Mouse (Mus musculus) heart, postnatal 36 days (tissue): ENCODE measurements around the gene Ssr4. TPM values are rescaled to one million over a fixed set of nuclear protein-coding genes. Genes with fewer than 3 reads are reported as not detected.
"Not testable (repeated sequence)": the region's sequence is repeated elsewhere in the genome, so short reads cannot be mapped to it uniquely, and the experiment has no call there.

Experiments used
- DNase-seq, 2 experiments: peaks; one replicate each; pipeline ENCODE4 v3.0.0; 2021 to 2022
- intact Hi-C: fragments of 180-260 bp; cut with DNase I; formaldehyde crosslinking; loops from one replicate; pipeline ENCODE4 v1.15.1; 2025
- total RNA-seq, 2 experiments: library from RNA; stranded (reverse); gene quantifications; 2 replicates each; pipeline ENCODE4 v1.2.3; 2021

Gene Ssr4
- total RNA-seq: 10 to 100 TPM; 79.0 to 89.6 TPM

DNA sequence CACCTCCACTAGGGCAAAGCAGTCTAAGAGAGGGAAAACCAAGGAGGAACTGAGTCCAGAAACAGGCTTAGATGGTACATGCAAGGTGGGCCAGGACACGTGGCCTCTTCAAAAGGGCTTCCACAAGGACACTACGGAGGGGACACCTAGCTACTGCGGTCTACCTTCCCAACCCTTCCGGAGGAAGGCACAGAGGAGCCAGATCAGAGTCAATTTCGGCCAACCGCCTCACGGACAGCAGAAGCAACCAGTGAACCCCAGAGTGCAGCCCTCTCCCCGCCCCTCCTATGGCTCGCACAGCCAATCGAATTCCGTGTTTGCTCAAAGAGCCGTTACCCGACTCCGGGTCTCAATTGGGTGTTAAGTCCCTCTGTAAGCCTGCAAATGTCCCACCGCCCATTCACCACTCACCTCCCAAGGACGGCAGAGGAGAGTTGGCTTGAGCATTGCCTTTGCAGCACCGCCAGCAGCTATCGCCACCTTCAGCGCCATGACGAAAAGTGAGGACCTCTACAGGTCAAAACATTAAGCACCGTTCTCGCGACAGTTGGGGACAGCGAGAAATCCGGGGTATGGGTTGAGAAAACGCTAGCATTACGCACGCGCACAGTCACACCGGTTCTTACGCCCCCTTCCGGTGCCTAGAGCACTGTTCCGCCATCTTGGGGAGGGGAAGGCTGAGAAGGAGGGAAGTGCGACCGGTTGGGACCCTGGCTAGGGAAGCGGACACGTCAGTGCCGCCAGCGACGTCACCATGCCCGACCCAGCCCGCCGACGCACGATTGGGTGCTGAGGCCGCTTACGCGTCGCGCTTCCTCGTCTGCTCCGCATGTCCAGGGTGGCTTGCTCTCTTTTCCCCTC lies at the start of gene Ssr4, which contains the start of gene Idh3g:
Gene Ssr4, plus strand, starts transcription at position 665 of the 861 bp plus-strand sequence.
Gene Idh3g, minus strand, starts transcription at position 534 of the 861 bp plus-strand sequence.
- intact Hi-C loops: loop anchor here (5.0 to 10.0 kb wide), 3 partner anchors 131 to 559 kb away; partner anchors contain the start of gene F8a
- DNase-seq: peak; percentile 89 to 93

DNA sequence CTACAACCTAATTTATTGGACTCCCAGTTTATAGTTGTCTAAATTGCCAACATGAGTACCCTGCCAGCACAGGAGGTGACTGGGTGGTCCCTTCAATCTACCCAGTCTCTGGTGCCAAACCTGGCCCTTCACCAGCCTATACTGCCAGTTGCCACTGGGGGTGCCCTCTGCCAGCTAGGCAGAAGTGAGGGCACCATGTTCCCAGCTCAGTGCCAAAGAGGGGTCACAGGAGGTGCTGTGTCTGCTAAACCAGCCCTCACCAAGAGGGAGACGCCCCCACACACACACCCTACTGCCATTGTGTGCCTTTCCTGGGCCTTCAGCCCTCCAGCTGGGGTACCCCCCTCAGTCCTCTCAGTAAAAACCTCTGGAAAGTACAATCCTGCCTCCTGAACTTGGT lies 48.7 kb upstream of the Ssr4 start:
- intact Hi-C loops: no loop called here
- DNase-seq: no peak

DNA sequence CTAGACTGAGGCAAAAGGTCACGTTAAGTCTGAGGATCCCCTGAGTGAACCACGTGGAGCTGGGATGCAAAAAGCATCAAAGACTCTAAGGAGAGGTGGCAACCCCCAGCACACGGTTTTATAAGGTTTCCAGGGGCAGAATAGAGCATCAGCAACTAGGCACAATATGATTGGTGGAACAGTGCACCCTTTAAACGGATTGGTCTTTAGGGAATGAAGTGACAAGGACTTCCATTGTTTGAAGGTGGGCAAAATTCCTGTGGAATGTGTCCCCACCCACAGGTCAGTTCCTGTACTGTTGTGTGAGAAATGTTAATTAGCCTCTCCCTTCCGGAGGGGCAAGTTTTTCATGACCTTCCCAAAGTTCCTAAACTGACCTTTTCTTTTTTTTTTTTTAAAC lies 47.7 kb upstream of the Ssr4 start:
- no peak for DNase-seq
- intact Hi-C loops: no loop called here

DNA sequence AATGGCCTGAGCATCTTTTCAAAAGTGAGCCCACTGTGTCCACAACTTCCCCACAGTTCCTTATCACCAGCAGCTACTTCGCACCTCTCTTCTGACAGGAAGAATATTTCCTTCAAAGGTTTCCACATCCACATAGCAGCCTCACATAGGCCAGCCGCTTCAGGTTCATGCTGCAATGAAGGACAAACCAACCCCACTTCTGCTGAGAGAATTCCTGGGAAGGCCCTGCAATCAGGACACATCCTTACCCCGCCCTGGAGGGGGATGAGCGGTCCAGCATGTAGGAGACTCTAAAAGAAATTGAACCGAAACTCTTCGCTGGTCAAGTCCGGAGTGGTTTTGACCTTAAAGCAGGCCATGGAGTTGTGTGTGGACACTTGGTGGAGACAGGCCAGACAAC lies 47.0 kb upstream of the Ssr4 start:
- intact Hi-C loops, DNase-seq: not testable (repeated sequence)

DNA sequence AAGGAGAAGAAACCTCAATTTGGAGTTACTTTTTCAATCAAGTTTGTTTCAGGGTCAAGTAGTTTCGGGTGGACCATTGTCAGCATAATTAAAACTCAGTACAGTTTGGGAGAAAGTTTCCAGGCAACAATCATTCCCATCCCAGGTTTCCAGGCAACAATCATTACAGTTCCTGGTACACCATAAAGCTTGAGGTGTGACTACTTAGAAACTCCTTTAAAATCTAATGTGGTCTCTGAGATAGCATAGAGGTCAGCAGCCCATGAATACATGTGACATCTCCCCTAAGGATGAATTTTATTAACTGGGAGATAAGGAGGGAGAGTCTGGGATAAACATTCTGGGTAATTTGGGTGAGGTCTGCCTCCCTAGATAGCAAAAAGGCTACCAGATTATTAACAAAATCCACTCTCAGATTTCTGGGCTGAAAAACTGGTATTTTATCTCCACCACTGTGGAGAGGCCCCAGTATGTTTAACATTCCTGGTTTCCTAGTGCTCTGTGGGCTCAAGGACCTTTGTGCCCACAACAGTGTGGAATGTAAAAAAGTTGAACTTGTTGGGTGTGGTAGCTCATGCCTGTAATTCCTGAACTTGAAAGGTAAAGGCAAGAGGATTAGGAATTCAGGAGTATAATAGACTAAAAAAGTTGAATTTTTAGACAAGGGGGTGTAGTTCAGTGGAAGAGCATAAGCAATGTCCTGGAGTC lies 41.9 kb upstream of the Ssr4 start:
- no peak for DNase-seq
- intact Hi-C loops: no loop called here

DNA sequence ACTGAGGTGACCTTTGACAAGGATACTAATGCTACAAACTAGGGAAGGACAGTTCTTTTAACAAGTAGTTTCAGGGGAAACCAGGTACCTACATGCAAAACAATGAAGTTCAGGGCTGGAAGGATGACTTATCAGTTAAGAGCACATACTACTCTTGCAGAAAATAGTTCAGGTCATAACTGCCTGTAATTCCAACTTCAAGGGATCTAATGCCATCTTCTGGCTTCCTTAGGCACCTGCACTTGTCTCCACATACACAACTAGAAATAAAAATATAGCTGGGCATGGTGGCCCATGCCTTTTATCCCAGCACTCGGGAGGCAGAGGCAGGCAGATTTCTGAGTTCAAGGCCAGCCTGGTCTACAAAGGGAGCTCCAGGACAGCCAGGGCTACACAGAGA lies 37.9 kb upstream of the Ssr4 start:
- intact Hi-C loops: no loop called here
- DNase-seq: no peak

DNA sequence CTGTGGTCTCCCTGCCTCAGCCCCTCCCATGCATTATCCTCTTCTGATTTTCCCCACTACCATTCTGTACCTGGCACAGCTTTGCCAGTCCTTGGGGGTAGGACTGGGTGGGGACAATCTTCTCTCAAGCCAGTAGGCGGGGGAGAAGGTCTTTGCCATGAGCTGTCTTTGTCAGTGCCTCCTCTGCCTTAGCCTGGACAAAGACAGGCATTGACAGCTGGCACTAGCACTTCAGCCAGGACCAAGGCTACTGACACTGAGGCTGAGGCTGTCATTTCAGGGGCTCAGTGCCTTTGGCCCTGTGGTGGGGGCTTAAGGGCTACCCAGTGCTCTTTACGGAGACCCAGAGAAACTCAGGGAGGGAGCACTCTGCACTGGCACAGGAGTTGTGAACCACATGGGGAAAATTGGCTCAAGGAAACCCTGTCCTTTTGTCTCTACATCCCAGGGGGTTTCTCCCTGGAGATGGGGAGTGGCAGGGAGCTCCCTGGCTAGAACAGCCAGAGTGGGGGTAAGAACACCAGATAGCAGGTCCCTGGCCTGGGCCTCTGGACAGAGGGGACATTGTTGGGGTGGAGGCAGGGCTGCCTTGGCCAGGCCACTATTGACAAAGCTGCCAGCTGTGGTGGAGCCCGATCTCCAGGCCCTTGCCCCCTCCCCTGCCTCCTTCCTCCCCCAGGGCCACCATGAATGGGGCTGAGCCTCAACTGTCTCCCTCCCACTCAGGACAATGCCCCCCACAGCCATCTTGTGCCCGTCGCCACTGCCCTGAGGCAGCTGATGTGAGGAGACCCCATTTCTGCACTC lies 30.3 kb upstream of the Ssr4 start, which contains the start of gene Plxnb3:
Gene Plxnb3, plus strand, starts transcription at position 757 of the 807 bp plus-strand sequence.
- DNase-seq: no peak
- intact Hi-C loops: no loop called here

DNA sequence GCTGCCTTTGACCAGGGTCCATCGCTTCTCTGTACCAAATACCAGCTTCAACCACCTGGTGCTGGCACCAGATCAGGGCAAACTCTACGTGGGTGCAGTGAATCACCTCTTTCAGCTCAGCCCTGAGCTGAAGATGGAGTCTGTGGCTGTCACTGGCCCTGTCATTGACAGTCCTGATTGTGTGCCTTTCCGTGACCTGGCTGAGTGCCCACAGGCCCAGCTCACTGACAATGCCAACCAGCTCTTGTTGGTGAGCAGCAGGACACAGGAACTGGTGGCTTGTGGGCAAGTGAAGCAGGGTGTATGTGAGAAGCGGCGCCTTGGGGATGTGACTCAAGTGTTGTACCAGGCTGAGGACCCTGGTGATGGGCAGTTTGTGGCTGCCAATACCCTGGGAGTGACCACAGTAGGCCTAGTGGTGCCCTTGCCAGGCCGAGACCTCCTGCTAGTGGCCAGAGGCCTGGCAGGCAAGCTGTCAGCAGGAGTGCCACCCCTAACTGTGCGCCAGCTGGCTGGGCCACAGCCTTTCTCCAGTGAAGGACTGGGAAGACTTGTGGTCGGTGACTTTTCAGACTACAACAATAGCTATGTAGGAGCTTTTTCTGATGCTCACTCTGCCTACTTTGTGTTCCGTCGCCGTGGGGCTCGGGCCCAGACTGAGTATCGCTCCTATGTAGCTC lies 28.1 kb upstream of the Ssr4 start:
- DNase-seq: no peak

DNA sequence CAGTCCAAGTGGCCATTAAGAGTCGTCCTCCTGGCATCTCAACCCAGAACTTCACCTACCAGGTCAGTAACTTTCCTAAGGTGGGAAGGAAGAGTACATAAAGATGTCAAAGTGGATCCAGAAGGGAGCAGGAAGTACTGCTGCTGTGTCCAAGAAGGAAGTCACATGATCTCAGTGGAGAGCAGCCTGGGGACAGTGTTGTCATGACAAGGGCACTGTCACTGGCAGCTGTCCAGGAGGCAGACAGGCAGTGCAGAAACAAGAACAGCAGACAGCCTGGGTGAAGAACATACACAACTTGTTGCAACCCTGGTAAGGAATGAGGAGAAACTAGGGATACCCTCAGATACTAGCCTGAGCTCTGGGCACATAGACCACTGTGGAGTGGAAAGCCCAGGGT lies 21.5 kb upstream of the Ssr4 start:
- intact Hi-C loops: no loop called here
- DNase-seq: peak; percentile 49 to 54

More for the DNA sequence above, 28.1 kb upstream of the Ssr4 start:
- intact Hi-C loops: no loop called here

DNA sequence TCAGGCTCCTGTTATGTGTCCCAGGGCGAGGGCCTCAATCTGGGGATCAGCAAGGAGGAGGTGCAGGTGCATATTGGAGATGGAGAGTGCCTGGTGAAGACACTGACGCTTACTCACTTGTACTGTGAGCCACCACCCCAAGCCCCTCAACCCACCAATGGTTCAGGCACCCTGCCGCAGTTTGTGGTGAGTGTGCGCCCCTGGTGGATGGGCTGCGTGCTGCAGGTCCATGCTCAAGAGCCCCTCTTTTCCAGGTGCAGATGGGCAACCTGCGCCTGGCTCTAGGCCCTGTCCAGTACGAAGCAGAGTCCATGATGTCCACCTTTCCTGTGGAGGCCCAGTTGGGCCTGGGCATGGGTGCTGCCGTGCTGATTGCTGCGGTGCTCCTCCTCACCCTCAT lies 19.6 kb upstream of the Ssr4 start:
- no peak for DNase-seq
- intact Hi-C loops: no loop called here

DNA sequence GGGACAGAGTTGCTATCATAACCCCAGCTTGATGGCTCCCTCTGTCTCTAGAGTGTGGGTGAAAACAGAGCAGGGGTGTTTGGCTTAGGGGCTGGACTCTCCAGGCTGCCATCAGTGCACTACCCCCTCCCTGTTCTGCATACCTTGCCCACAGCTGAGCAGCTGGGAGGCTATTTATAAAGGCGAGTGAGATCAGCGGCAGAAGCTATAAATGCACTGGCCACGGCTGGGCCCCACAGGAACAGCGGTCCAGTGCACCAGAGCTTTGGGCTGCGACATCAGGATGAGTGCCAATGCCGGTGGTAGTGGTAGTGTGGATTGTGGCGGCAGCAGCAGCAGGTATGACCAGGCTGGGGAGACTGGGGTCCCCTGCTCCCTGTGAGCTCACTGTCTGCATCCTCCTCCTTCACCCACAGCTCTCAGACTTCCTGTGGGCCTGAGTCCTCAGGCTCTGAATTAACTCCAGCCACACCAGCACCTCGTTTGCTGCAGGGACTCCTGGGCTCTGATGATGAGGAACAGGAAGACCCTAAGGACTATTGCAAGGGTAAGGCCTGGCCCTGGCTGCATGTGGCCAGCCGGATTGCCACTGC lies 12.6 kb upstream of the Ssr4 start, which contains the start of gene Srpk3:
Gene Srpk3, plus strand, starts transcription at position 238 of the 593 bp plus-strand sequence.
- DNase-seq: peak; percentile 17 to 45
- intact Hi-C loops: no loop called here

DNA sequence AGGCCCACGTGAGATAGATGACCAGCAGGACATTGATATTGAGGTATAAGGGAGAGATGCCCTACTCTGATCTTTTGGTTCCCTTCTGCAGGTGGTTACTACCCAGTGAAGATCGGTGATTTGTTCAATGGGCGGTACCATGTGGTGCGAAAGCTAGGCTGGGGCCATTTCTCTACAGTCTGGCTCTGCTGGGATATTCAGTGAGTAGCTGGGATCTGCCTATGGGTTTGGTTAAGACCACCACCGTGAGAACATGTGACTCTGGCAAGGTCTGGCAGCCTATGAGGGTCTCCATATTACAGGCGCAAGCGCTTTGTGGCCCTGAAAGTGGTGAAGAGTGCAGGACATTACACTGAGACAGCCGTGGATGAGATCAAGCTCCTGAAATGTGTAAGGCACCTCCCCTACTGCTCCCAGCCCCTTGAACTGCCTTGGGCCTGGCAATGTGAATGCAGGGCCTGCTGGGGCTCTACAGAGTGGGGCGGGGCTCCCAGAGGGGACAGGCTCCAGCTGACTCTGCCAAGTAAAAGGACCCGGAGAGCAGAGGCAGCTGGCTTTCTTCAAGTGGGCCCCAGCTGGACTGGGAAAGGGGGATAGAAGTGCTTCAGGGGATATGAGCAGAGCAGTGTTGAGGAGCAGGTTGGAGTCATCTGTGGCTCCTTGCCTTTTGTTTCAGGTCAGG lies 11.9 kb upstream of the Ssr4 start:
- intact Hi-C loops: no loop called here
- peak in 1 of 2 experiments; percentile 17 for DNase-seq

DNA sequence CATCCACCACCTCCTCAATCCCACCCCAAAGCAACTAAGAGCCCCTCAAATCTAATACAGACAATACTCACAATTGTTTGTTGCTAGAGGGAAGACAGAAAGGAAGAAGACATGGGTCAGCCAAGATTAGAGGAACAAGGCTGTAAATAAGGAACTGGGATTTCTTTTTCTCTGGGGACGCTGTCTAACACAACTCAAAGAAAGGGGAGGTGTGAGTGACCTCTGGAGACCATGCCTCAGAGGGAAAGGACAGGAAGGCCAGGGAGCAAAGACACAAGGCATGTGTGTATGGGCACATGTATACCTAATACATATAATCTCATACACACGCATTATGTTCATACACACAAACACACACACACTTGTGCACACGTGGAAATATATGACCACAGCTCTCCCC lies 4.6 kb upstream of the Ssr4 start:
- DNase-seq: no peak
- intact Hi-C loops: loop anchor here (10.0 kb wide), 1 partner anchor 303 kb away; no protein-coding TSS in a partner anchor

DNA sequence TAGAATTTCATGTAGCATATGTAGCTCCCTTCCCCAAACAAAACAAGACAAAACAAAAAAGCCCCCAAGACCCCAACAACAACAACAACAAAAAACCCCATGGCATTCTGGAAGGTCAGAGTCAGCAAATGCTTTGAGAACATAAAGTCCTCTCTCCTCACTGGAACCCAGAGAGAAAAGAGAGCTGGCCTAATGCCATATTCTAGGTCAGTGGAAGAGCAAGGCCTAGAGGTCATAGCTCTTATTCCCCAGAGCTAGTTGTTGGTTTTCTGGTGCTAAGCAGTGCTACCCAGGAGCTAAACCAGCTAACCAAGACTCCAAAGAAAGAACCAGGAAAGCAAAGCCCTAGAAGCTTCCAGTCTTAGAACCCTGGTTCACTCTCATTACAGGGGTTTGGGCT lies 1.2 kb upstream of the Ssr4 start:
- intact Hi-C loops: loop anchor here (5.0 to 10.0 kb wide), 3 partner anchors 132 to 558 kb away; partner anchors contain the start of gene F8a
- no peak for DNase-seq

DNA sequence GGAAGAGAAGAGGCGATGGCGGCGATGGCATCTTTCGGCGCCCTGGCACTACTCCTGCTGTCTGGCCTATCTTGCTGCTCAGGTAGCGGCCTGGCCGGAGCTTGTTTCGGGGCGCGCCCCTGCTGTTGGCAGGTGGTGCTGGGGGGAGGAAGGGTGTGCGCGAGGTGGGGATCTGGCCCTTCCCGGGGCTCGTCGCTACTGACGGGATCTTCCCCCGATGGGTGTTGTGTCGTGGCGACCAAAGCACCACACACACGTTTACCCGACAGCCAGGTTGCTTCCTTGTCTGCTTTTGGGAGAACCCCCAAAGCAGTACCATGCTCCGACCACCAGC lies 364 bp downstream of the Ssr4 start:
- intact Hi-C loops: loop anchor here (5.0 to 10.0 kb wide), 3 partner anchors 130 to 560 kb away; partner anchors contain the start of gene F8a
- no peak for DNase-seq

DNA sequence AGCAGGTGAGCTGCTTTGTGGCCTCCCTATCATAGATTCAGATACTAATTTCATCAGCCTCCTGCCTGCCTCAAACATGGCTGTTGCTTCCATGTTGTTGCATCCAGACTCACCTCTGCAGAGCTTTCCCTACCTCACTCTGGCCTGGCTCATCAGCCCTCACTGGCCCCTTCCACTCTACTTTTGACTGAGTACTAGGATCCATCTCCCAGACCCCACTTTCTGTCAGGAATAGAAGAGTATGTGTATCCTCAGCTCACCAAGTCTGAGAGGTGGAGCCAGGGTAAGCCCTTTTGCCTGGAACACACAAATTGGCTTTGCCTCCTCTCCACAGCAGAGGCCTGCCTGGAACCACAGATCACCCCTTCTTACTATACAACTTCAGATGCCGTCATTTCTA lies 1.7 kb downstream of the Ssr4 start:
- intact Hi-C loops: loop anchor here (2.0 to 10.0 kb wide), 4 partner anchors 70 to 561 kb away; partner anchors contain the start of gene F8a
- DNase-seq: no peak

DNA sequence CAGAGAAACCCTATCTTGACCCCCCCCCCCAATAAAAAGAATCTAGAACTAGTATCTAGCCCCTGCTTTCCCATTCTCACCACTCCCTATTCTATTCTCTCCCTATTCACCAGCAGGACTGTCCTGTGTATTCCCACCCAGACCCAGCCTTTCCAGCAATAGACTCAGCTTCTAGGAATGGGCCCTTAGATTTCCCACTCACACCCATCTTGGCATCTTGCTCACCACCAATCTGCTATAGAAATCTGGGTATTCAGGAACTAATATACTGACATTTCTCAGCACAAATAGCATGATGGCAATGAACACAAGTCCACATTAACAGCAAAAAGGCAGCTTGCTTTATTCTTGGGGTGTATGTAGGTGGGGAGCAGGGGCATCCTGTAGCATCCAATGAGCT lies 6.2 kb downstream of the Ssr4 start:
- intact Hi-C loops: no loop called here

DNA sequence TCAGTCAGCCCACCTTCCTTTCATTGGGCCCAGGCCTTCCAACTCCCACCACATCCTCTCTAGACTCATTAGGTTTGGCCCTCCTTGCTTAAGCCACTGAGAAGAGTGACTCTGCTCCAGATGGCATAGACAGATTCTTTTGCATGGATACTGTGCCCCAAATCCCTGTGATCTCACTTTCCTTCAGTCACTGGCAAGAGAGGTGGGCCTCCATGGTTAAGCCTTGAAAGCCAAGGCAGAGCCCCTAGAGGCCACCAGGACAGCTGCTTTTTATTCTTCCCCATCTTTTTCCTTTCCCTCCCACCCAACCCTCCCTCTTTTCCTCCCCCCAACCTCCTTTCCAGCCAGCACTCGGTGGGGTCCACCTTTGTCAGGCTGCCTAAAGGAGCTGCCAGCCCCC lies 6.7 kb downstream of the Ssr4 start:
- intact Hi-C loops: no loop called here

More for the DNA sequence above, 6.2 kb downstream of the Ssr4 start:
- DNase-seq: no peak

DNA sequence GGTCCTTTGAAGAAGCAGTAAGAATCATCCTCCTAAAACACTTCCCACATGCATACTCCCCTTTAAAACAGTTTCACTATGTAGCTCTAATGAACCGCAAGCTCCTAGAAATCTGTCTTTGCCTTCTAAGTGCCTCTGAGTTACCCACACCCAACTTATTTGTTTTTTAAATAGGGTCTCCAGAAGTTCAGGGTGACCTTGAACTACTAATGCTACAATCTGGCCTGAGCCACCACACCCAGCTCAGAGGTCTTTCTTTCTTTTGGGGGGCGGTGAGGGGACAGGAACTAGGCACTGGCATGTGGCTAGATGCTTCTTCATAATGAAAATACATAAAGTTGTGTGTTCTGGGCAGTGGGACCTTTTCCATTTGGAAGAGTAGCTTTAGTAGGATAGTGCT lies 10.7 kb downstream of the Ssr4 start:
- DNase-seq: no peak
- intact Hi-C loops: loop anchor here (5.0 kb wide), 1 partner anchor 615 kb away; no protein-coding TSS in a partner anchor

More for the DNA sequence above, 6.7 kb downstream of the Ssr4 start:
- no peak for DNase-seq
